Mouse (Mus musculus) kidney, adult 2 months (tissue): Measurements from ENCODE around the gene Cyp2c69.

ENCODE experiments used
- CTCF ChIP-seq: fragments of 200-500 bp; conservative IDR thresholded peaks from 2 replicates; pipeline ENCODE4 v1.5.1; 2011; ENCODE audit warnings: low read depth, mild to moderate bottlenecking, control low read depth, low read length, moderate library complexity, mixed read lengths; ENCODE audit not compliant: insufficient read depth, insufficient read length
- POLR2A ChIP-seq: fragments of 200-500 bp; IDR thresholded peaks from one replicate; pipeline ENCODE4 v1.6.1; 2011; ENCODE audit warnings: low read depth, low read length, control low read depth

DNA sequence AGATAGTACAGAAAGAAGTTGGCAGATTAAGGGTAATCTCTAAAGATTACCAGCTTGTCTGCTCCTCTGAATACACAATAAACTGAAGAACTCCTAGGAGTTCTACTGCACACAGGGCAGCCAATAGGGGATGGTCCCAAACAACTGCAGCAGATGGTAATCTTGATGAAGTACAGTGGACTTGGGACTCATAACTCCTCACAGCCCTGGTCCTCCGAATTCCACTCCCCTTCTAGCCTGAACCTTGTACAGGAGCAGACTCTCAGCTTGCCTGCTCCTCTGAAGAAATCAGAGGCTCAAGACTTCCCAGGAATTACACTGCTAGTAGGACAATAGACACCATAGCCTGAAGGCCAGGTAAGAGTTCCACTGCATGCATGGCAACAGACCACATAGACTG lies 20.5 kb downstream of the Cyp2c69 start:
- TF ChIP-seq CTCF (no peak), POLR2A (no peak)
